Mouse (Mus musculus): ENCODE measurements at regions not wholly inside any gene's neighbourhood (a gene's known extent, or its start where the extent isn't known, plus 50 kb on each side); places are given as distances from the start of the nearest gene placed in this dataset.

DNA sequence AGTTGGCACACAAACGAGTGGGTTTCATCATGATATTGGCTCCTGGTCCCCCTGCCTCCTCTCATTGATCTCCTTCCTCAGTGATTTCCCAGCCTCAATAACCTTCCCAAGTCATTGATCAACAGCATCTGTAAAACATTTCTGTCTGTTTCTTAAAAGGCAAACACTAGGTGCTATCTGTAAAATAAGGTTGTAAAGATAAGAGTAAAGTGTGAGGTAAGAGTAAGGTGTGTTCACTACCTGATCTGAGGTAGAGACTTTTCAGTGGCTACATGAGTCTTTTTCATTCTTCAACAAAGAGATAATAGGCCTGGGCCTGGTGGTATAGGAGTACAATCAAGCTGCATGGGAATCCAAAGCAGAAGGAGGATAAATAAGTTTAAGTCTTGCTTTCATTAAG, 55.7 kb downstream of the Plk2 start:
- Histone ChIP-seq H3K4me2 (ENCODE audit: low read length) (no peak overlapping the region), H3K4me1 (ENCODE audit: control insufficient read depth in 2 of 2, insufficient read depth in 2 of 2, low read length in 2 of 2) (peaks cover 0 to 10% of the 10 kb centered on the region in 2 experiments; a peak in 3 of 4 replicates), H3K4me3 (ENCODE audit: control insufficient read depth in 1 of 2, insufficient read depth in 1 of 2, low read depth in 1 of 2, low read length in 2 of 2) (no peak overlapping the region), H3K27ac (replicated peaks in 1 of 2; ENCODE audit: control insufficient read depth in 1 of 2, insufficient read depth in 1 of 2, low read depth in 2 of 2, low read length in 2 of 2) (no peak overlapping the region), H3K36me3 (ENCODE audit: control insufficient read depth, insufficient read depth, low read length) (no peaks in the 10 kb centered on the region), H3K27me3 (ENCODE audit: control insufficient read depth, insufficient read depth, low read length) (no peaks in the 10 kb centered on the region), H3K9ac (ENCODE audit: low read length) (no peak overlapping the region), H3K9me3 (ENCODE audit: control insufficient read depth, low read length) (no peaks in the 10 kb centered on the region)
- no peak for ATAC-seq (ENCODE audit: insufficient number of reproducible peaks, insufficient read depth, low FRiP score, low read depth)
- 53% methylated on average over 1 of the region's 1 CpGs for WGBS

GRCm38 (mm10) chr13:110452009-110452525, 57.2 kb downstream of the Plk2 start:
- no peaks in the 10 kb centered on the region for H3K4me1 ChIP-seq (ENCODE audit: control insufficient read depth in 2 of 2, insufficient read depth in 2 of 2, low read length in 2 of 2)
- no peaks in the 10 kb centered on the region for H3K27me3 ChIP-seq (ENCODE audit: control insufficient read depth, insufficient read depth, low read length)
- H3K27ac ChIP-seq (replicated peaks in 1 of 2; ENCODE audit: control insufficient read depth in 1 of 2, insufficient read depth in 1 of 2, low read depth in 2 of 2, low read length in 2 of 2), result no peak overlapping the region
- H3K36me3 ChIP-seq (ENCODE audit: control insufficient read depth, insufficient read depth, low read length), result no peaks in the 10 kb centered on the region
- no peak for ATAC-seq (ENCODE audit: insufficient number of reproducible peaks, insufficient read depth, low FRiP score, low read depth)
- no peak overlapping the region for H3K4me2 ChIP-seq (ENCODE audit: low read length)
- H3K9me3 ChIP-seq (ENCODE audit: control insufficient read depth, low read length), result no peaks in the 10 kb centered on the region
- no peak overlapping the region for H3K4me3 ChIP-seq (ENCODE audit: control insufficient read depth in 1 of 2, insufficient read depth in 1 of 2, low read depth in 1 of 2, low read length in 2 of 2)
- no peak overlapping the region for H3K9ac ChIP-seq (ENCODE audit: low read length)
- WGBS, result 78% methylated on average over 6 of the region's 6 CpGs

- H3K27ac ChIP-seq (replicated peaks in 1 of 2; ENCODE audit: control insufficient read depth in 1 of 2, insufficient read depth in 1 of 2, low read depth in 2 of 2, low read length in 2 of 2), result no peak overlapping the region
- H3K4me3 ChIP-seq (ENCODE audit: control insufficient read depth in 1 of 2, insufficient read depth in 1 of 2, low read depth in 1 of 2, low read length in 2 of 2), result no peak overlapping the region
- H3K9me3 ChIP-seq (ENCODE audit: control insufficient read depth, low read length), result no peaks in the 10 kb centered on the region
- H3K4me2 ChIP-seq (ENCODE audit: low read length), result no peak overlapping the region
- WGBS, result 84% methylated on average over 4 of the region's 4 CpGs
- H3K36me3 ChIP-seq (ENCODE audit: control insufficient read depth, insufficient read depth, low read length), result no peaks in the 10 kb centered on the region
- H3K4me1 ChIP-seq (ENCODE audit: control insufficient read depth in 2 of 2, insufficient read depth in 2 of 2, low read length in 2 of 2), result 0 out of 4 replicates have a peak, but pooled peaks cover 0 to 4% of the 10 kb centered on the region in 2 experiments
- no peak for ATAC-seq (ENCODE audit: insufficient number of reproducible peaks, insufficient read depth, low FRiP score, low read depth)
- H3K27me3 ChIP-seq (ENCODE audit: control insufficient read depth, insufficient read depth, low read length), result no peaks in the 10 kb centered on the region
- H3K9ac ChIP-seq (ENCODE audit: low read length), result no peak overlapping the region
These were observed 60.2 kb downstream of the Plk2 start for GRCm38 (mm10) chr13:110455085-110455484.

DNA sequence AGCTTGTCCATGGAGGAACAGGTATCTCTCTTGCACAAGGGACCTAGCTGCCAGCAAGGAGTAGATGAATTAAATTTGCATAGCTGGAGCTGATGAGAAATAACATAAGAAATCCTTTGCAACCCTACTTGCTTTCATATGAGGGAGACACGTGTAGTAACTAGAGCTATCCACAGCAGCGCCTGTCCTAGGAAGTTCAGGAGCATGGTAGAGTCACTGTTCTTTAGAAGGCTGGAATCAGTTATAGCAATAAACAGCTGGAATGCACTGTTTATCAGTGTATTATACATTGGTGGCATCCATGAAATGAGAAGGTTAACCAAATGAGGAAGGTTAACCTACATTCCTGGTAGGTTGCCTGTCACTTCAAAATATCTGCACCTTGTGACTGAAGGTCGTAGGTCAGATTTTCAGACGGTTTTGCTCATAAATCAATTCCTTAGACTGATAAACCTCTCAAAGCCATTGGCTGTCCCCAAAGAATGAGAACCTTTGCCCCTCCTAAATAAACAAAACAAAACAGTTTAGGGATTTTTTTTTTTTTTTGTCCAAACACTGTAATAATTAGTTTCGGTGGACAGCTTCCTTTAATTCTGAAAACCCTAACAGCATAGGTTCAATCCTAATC, 60.8 kb downstream of the Plk2 start:
- no peak overlapping the region for H3K27ac ChIP-seq (replicated peaks in 1 of 2; ENCODE audit: control insufficient read depth in 1 of 2, insufficient read depth in 1 of 2, low read depth in 2 of 2, low read length in 2 of 2)
- no peaks in the 10 kb centered on the region for H3K36me3 ChIP-seq (ENCODE audit: control insufficient read depth, insufficient read depth, low read length)
- 76% methylated on average over 5 of the region's 5 CpGs for WGBS
- no peaks in the 10 kb centered on the region for H3K27me3 ChIP-seq (ENCODE audit: control insufficient read depth, insufficient read depth, low read length)
- no peaks in the 10 kb centered on the region for H3K9me3 ChIP-seq (ENCODE audit: control insufficient read depth, low read length)
- H3K4me3 ChIP-seq (ENCODE audit: control insufficient read depth in 1 of 2, insufficient read depth in 1 of 2, low read depth in 1 of 2, low read length in 2 of 2), result no peak overlapping the region
- H3K9ac ChIP-seq (ENCODE audit: low read length), result no peak overlapping the region
- no peak overlapping the region for H3K4me2 ChIP-seq (ENCODE audit: low read length)
- no peak for ATAC-seq (ENCODE audit: insufficient number of reproducible peaks, insufficient read depth, low FRiP score, low read depth)
- H3K4me1 ChIP-seq (ENCODE audit: control insufficient read depth in 2 of 2, insufficient read depth in 2 of 2, low read length in 2 of 2), result peaks cover 0 to 4% of the 10 kb centered on the region in 2 experiments; a peak in 1 of 4 replicates

DNA sequence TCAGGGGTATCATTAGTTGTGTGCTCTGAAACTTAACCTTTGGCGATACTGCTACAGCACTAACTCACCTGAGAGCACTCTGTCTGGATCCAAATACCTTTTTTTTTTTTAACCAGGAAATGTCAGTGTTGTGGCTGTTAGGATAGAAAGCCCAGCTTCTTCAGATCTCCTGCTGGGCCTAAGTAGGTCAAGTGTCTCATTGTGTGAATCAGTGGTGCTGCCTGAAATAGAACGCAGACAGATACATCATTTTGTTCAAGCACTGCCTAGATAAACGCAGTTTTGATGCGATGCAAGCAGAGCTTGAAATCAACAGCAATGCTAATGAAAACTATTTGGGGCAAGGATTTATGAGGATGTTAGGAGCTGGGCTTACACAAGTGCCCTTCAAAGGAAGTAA, 63.9 kb downstream of the Plk2 start:
- WGBS, result 24% methylated on average over 4 of the region's 4 CpGs

DNA sequence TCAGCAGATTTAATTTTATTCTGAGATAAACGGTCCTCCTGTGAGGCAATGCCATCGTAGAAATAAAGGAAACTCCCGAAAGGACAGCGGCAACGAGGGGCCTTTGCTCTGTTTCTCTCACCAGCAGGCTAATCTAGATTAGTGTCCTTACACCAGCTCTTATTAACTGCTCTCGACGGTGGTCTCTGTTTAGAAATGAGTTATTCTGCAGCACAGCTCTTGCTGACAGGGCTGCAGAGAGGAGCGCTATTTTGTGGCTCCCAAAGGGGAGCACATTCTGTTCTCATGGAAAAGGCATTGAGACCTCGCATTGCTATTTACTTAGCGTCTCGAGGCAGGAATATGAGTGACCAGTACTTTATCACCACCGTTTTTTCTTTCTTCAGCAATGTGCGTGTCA, 66.7 kb downstream of the Plk2 start:
- Histone ChIP-seq H3K4me1 (ENCODE audit: control insufficient read depth in 2 of 2, insufficient read depth in 2 of 2, low read length in 2 of 2) (peaks cover 6 to 19% of the 10 kb centered on the region in 2 experiments), H3K36me3 (ENCODE audit: control insufficient read depth, insufficient read depth, low read length) (no peaks in the 10 kb centered on the region), H3K4me2 (ENCODE audit: low read length) (no peak overlapping the region), H3K27ac (replicated peaks in 1 of 2; ENCODE audit: control insufficient read depth in 1 of 2, insufficient read depth in 1 of 2, low read depth in 2 of 2, low read length in 2 of 2) (no peak overlapping the region), H3K27me3 (ENCODE audit: control insufficient read depth, insufficient read depth, low read length) (no peaks in the 10 kb centered on the region), H3K9ac (ENCODE audit: low read length) (no peak overlapping the region), H3K9me3 (ENCODE audit: control insufficient read depth, low read length) (no peaks in the 10 kb centered on the region), H3K4me3 (ENCODE audit: control insufficient read depth in 1 of 2, insufficient read depth in 1 of 2, low read depth in 1 of 2, low read length in 2 of 2) (no peak overlapping the region)
- ATAC-seq (ENCODE audit: insufficient number of reproducible peaks, insufficient read depth, low FRiP score, low read depth), result no peak
- WGBS, result 46% methylated on average over 13 of the region's 13 CpGs

More for the DNA sequence above, 63.9 kb downstream of the Plk2 start:
- no peak for ATAC-seq (ENCODE audit: insufficient number of reproducible peaks, insufficient read depth, low FRiP score, low read depth)
- H3K27ac ChIP-seq (replicated peaks in 1 of 2; ENCODE audit: control insufficient read depth in 1 of 2, insufficient read depth in 1 of 2, low read depth in 2 of 2, low read length in 2 of 2), result no peak overlapping the region
- H3K4me3 ChIP-seq (ENCODE audit: control insufficient read depth in 1 of 2, insufficient read depth in 1 of 2, low read depth in 1 of 2, low read length in 2 of 2), result no peak overlapping the region
- no peaks in the 10 kb centered on the region for H3K9me3 ChIP-seq (ENCODE audit: control insufficient read depth, low read length)
- no peaks in the 10 kb centered on the region for H3K36me3 ChIP-seq (ENCODE audit: control insufficient read depth, insufficient read depth, low read length)
- H3K27me3 ChIP-seq (ENCODE audit: control insufficient read depth, insufficient read depth, low read length), result no peaks in the 10 kb centered on the region
- no peak overlapping the region for H3K9ac ChIP-seq (ENCODE audit: low read length)
- no peak overlapping the region for H3K4me2 ChIP-seq (ENCODE audit: low read length)
- H3K4me1 ChIP-seq (ENCODE audit: control insufficient read depth in 2 of 2, insufficient read depth in 2 of 2, low read length in 2 of 2), result peaks cover 6 to 19% of the 10 kb centered on the region in 2 experiments

- Histone ChIP-seq H3K4me3 (ENCODE audit: control insufficient read depth in 1 of 2, insufficient read depth in 1 of 2, low read depth in 1 of 2, low read length in 2 of 2) (no peak overlapping the region), H3K9me3 (ENCODE audit: control insufficient read depth, low read length) (no peaks in the 10 kb centered on the region), H3K36me3 (ENCODE audit: control insufficient read depth, insufficient read depth, low read length) (no peaks in the 10 kb centered on the region), H3K4me2 (ENCODE audit: low read length) (no peak overlapping the region), H3K27me3 (ENCODE audit: control insufficient read depth, insufficient read depth, low read length) (no peaks in the 10 kb centered on the region), H3K9ac (ENCODE audit: low read length) (no peak overlapping the region), H3K4me1 (ENCODE audit: control insufficient read depth in 2 of 2, insufficient read depth in 2 of 2, low read length in 2 of 2) (no peaks in the 10 kb centered on the region), H3K27ac (replicated peaks in 1 of 2; ENCODE audit: control insufficient read depth in 1 of 2, insufficient read depth in 1 of 2, low read depth in 2 of 2, low read length in 2 of 2) (no peak overlapping the region)
- ATAC-seq (ENCODE audit: insufficient number of reproducible peaks, insufficient read depth, low FRiP score, low read depth), result no peak
- WGBS, result 49% methylated on average over 4 of the region's 4 CpGs
These were observed 76.7 kb downstream of the Plk2 start for GRCm38 (mm10) chr13:110471526-110471925.

GRCm38 (mm10) chr13:110477709-110478108, 82.9 kb downstream of the Plk2 start:
- Histone ChIP-seq H3K36me3 (ENCODE audit: control insufficient read depth, insufficient read depth, low read length) (no peaks in the 10 kb centered on the region), H3K27ac (replicated peaks in 1 of 2; ENCODE audit: control insufficient read depth in 1 of 2, insufficient read depth in 1 of 2, low read depth in 2 of 2, low read length in 2 of 2) (no peak overlapping the region), H3K4me1 (ENCODE audit: control insufficient read depth in 2 of 2, insufficient read depth in 2 of 2, low read length in 2 of 2) (no peaks in the 10 kb centered on the region), H3K4me3 (ENCODE audit: control insufficient read depth in 1 of 2, insufficient read depth in 1 of 2, low read depth in 1 of 2, low read length in 2 of 2) (no peak overlapping the region), H3K9me3 (ENCODE audit: control insufficient read depth, low read length) (no peaks in the 10 kb centered on the region), H3K4me2 (ENCODE audit: low read length) (no peak overlapping the region), H3K27me3 (ENCODE audit: control insufficient read depth, insufficient read depth, low read length) (no peaks in the 10 kb centered on the region), H3K9ac (ENCODE audit: low read length) (no peak overlapping the region)
- ATAC-seq (ENCODE audit: insufficient number of reproducible peaks, insufficient read depth, low FRiP score, low read depth), result no peak
- WGBS, result 84% methylated on average over 5 of the region's 5 CpGs

Measured in heart, embryonic 14.5 days (tissue).